Mouse (Mus musculus) kidney, embryonic 16.5 days (tissue): ENCODE results near the gene Arel1. TPM values are rescaled to one million over a fixed set of nuclear protein-coding genes. Genes with fewer than 3 reads are reported as not detected.

Experiments
- polyA plus RNA-seq: library from polyadenylated mRNA; unstranded; fragments of >200 nt; fragmentation: Nextera tagmentation; extraction: Ambion mirVana; gene quantifications from 2 replicates; pipeline ENCODE4 v1.2.1, GENCODE M21; 2015

Arel1 gene
- polyA plus RNA-seq, 1 experiment from 2014 or later, result 13.5 TPM

Other genes with a start within 250 kb of the Arel1 start
- 65.4 and 69.8 TPM in 2 replicates for gene Npc2, start 197.7 kb downstream of the Arel1 start, polyA plus RNA-seq
- gene Isca2, start 197.6 kb downstream of the Arel1 start, polyA plus RNA-seq, result 148 and 150 TPM in 2 replicates
- gene Ltbp2, start 94.4 kb downstream of the Arel1 start, polyA plus RNA-seq, result 0.89 and 0.98 TPM in 2 replicates
- 135 and 144 TPM in 2 replicates for gene Fcf1, start within 50 bp of the Arel1 start, polyA plus RNA-seq
- 26.4 and 29.5 TPM in 2 replicates for gene Ylpm1, start 25.4 kb upstream of the Arel1 start, polyA plus RNA-seq
- gene Prox2, start 139.9 kb upstream of the Arel1 start, polyA plus RNA-seq, result 3.7 and 4.9 TPM in 2 replicates
- gene Dlst, start 139.9 kb upstream of the Arel1 start, polyA plus RNA-seq, result 153 TPM in 2 replicates
- gene Rps6kl1, start 180.4 kb upstream of the Arel1 start, polyA plus RNA-seq, result 0.86 and 1.1 TPM in 2 replicates
- gene Pgf, start 206.9 kb upstream of the Arel1 start, polyA plus RNA-seq, result 16.9 and 18.4 TPM in 2 replicates
- gene Eif2b2, start 248.6 kb upstream of the Arel1 start, polyA plus RNA-seq, result 108 and 110 TPM in 2 replicates